Mouse (Mus musculus): ENCODE data around the gene Rmnd1.

DNA sequence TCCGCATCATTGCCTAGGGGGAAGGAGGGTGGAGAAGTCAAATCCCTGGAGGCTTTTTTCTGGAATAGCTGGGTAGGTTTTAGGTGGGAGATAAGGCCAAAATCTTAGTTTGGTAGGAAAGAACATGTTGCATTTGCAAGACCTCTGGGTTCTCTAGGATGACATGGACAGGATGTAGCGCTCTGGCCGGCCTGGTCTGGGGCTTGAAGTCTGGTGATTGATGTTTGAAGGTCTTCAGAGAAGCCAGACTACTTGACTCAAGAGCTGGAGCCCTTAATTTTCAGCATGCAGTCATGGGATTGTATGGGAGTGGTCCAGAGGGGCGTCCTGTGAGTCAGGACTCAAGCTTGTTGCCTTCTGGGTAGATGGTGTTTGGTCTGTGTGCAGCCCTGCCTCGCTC is 51.4 kb downstream of the Rmnd1 start:
- no peak for TF ChIP-seq POLR2A (IDR thresholded peaks at IDR 0.05; ENCODE audit: extremely low read depth, insufficient read depth, low read length)
- TF ChIP-seq CTCF (IDR thresholded peaks at IDR 0.05; ENCODE audit: extremely low read depth, insufficient read depth, low read length) = no peak
